ENCODE assay signal across 10 mouse cellular contexts in genomic region chr2:30503677-30504621, GRCm38 (mm10). TPM values are rescaled to one million over a fixed set of nuclear protein-coding genes. Genes with fewer than 3 reads are reported as not detected.
DNase-seq lines count a peak whose midpoint lies in the region; ATAC-seq and TF ChIP-seq lines count a peak whose summit lies in the region.
"Had no signal": no experiment of that assay in that cellular context is flagged by ENCODE, and none has a peak within 500 bp of the region (broad histone marks: within the 10 kb centered on the region; RNA-seq: fewer than 3 reads in every experiment).

No protein-coding gene starts in this region.

- no peaks in the 10 kb centered on the region for H3K9me3 ChIP-seq in lung, embryonic 14.5 days (ENCODE audit: low read depth, low read length)
- H3K9me3 ChIP-seq in intestine, embryonic 16.5 days (ENCODE audit: control insufficient read depth, low read length), result peaks cover 2% of the 10 kb centered on the region; the same call in 1 of the 2 replicates
- H3K9me3 ChIP-seq: midbrain, embryonic 12.5 days had no signal

- H3K27ac ChIP-seq in lung, embryonic 14.5 days (ENCODE audit: low read depth), result peak overlapping the region; percentile 12; the same call in 1 of the 2 replicates
- H3K27ac ChIP-seq in intestine, embryonic 16.5 days (ENCODE audit: low read length), result no peak overlapping the region
- H3K27ac ChIP-seq: midbrain, embryonic 12.5 days had no signal

- ATAC-seq in lung, embryonic 14.5 days (ENCODE audit: insufficient read depth), result peak; percentile 60; the same call in 1 of the 2 replicates
- ATAC-seq in intestine, embryonic 16.5 days, result no peak

- 32% methylated on average over 23 of the region's 23 CpGs for WGBS in lung, embryonic 14.5 days
- 36% methylated on average over 23 of the region's 23 CpGs for WGBS in lung, adult 2 months
- 43% methylated on average over 23 of the region's 23 CpGs for WGBS in intestine, embryonic 16.5 days

- 0 out of 2 replicates have a peak overlapping the region, but pooled peaks have one; percentile 23 for H3K4me2 ChIP-seq in lung, embryonic 14.5 days
- H3K4me2 ChIP-seq in intestine, embryonic 16.5 days (ENCODE audit: low read depth, low read length), result no peak overlapping the region
- H3K4me2 ChIP-seq: midbrain, embryonic 12.5 days had no signal

- H3K9ac ChIP-seq in lung, embryonic 14.5 days, result peak overlapping the region; percentile 32; the same call in 1 of the 2 replicates
- H3K9ac ChIP-seq in intestine, embryonic 16.5 days (ENCODE audit: low read depth, low read length), result peak overlapping the region; percentile 48; the same call in 1 of the 2 replicates
- H3K9ac ChIP-seq: midbrain, embryonic 12.5 days had no signal

- H3K4me1 ChIP-seq in lung, embryonic 14.5 days (ENCODE audit: insufficient read depth), result 0 out of 2 replicates have a peak, but pooled peaks cover 3% of the 10 kb centered on the region
- H3K4me1 ChIP-seq in lung, adult 2 months (ENCODE audit: control insufficient read depth, insufficient read depth, low read length), result no peaks in the 10 kb centered on the region
- peaks cover 10% of the 10 kb centered on the region; the same call in 1 of the 2 replicates for H3K4me1 ChIP-seq in intestine, embryonic 16.5 days (ENCODE audit: control insufficient read depth, insufficient read depth, low read length)

- TF ChIP-seq CTCF in lung, embryonic 14.5 days (IDR thresholded peaks at IDR 0.05; ENCODE audit: low read depth), result no peak
- TF ChIP-seq CTCF in lung, adult 2 months (IDR thresholded peaks at IDR 0.05; ENCODE audit: insufficient read depth, low read length), result no peak

- H3K36me3 ChIP-seq in lung, embryonic 14.5 days (ENCODE audit: insufficient read depth), result no peaks in the 10 kb centered on the region
- no peaks in the 10 kb centered on the region for H3K36me3 ChIP-seq in intestine, embryonic 16.5 days (ENCODE audit: control insufficient read depth, insufficient read depth, low read length)
- H3K36me3 ChIP-seq: midbrain, embryonic 12.5 days had no signal

- no peak overlapping the region for H3K4me3 ChIP-seq in lung, embryonic 14.5 days (ENCODE audit: low read depth, low read length)
- H3K4me3 ChIP-seq in lung, adult 2 months (replicated peaks; ENCODE audit: extremely low read depth, low read depth, low read length), result no peak overlapping the region
- no peak overlapping the region for H3K4me3 ChIP-seq in intestine, embryonic 16.5 days (ENCODE audit: low read length)
- H3K4me3 ChIP-seq: midbrain, embryonic 12.5 days had no signal

- TF ChIP-seq POLR2A in lung, adult 2 months (IDR thresholded peaks at IDR 0.05; ENCODE audit: borderline replicate concordance, extremely low read depth, low read depth, low read length), result no peak

- no peaks in the 10 kb centered on the region for H3K27me3 ChIP-seq in lung, embryonic 14.5 days (ENCODE audit: insufficient read depth, low read length)
- no peaks in the 10 kb centered on the region; the same call in 1 of the 2 replicates for H3K27me3 ChIP-seq in intestine, embryonic 16.5 days (replicated peaks; ENCODE audit: control insufficient read depth, insufficient read depth, low read length)
- H3K27me3 ChIP-seq: midbrain, embryonic 12.5 days had no signal

- peak; percentile 21 for DNase-seq in embryo, embryonic 10 days (ENCODE audit: low spot score)
- no peak for DNase-seq in embryo, embryonic 11 days
- DNase-seq in lung, embryonic 14.5 days, result peak; percentile 65
- no peak for DNase-seq in lung, adult 2 months
- peak; percentile 81 to 82 for DNase-seq in right cerebral cortex, adult 2 months (ENCODE audit: low spot score in 2 of 2)
- DNase-seq in gastrocnemius, adult 8-10 months (ENCODE audit: low spot score in 2 of 2), result no peak
- DNase-seq in Muller cell, postnatal 12 days (ENCODE audit: inconsistent ontology term), result no peak
- DNase-seq: B cell, adult 2 months had no signal

RNA-seq across cellular contexts. Expression of gene Ier5l, which starts 29.9 kb away (rescaled TPM):
- polyA plus RNA-seq in lung, embryonic 14.5 days (2014; fragmentation: Nextera tagmentation; extraction: Ambion mirVana), result 4.7 and 4.9 TPM in 2 replicates
- polyA plus RNA-seq in lung, adult 2 months (2012; rRNA removed), result 12.6 and 22.5 TPM in 2 replicates
- polyA plus RNA-seq in intestine, embryonic 16.5 days (2015; fragmentation: Nextera tagmentation; extraction: Ambion mirVana), result 0.61 and 0.75 TPM in 2 replicates
- 1 to 10 TPM in 3 of 4 experiments, under 1 TPM in 1; 0.96 to 1.7 (median 1.4) TPM for total RNA-seq in gastrocnemius, adult 8-10 months (2022)

Comparison
In these comparisons a context has a peak if more than half of its experiments do, and no peak if none do; other contexts are left out.
1. DNase-seq: peak in embryo, embryonic 10 days (single experiment), lung, embryonic 14.5 days (single experiment) and right cerebral cortex, adult 2 months (2 of 2); none in embryo, embryonic 11 days (single experiment), lung, adult 2 months (single experiment), gastrocnemius, adult 8-10 months (0 of 2) and Muller cell, postnatal 12 days (single experiment).